Mouse (Mus musculus) right cerebral cortex, postnatal 36 days (tissue): ENCODE measurements around the gene Rhbdf2.
A peak's percentile ranks its signal among the peaks of the same experiment; 100 is the strongest.
"Not testable (repeated sequence)": the region's sequence is repeated elsewhere in the genome, so short reads cannot be mapped to it uniquely, and the experiment has no call there.

ENCODE experiments used
- DNase-seq, 2 experiments: peaks; one replicate each; pipeline ENCODE4 v3.0.0; 2022; ENCODE audit warnings: low spot score in 2 of 2, mixed read lengths in 1 of 2

Rhbdf2 gene

DNA sequence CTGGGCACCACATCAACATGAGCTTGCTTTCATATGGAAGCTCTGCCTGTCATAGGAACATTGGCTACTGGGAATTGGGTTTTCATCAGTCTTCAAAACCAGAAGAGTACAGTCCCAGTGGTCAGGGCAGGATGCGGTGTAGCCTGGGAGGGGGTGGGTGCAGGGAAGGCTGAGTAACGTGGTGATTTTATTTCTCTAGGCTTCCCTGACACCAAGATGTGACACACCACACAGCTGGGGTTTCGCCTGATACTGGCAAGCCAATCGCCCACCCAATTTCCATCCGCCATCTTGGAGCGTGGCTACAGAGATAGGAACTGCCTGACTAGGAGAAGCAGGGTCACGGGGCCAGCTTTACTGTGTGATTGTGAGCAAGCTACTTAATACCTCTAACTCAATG is 8.2 kb downstream of the Rhbdf2 start:
- no peak for DNase-seq

DNA sequence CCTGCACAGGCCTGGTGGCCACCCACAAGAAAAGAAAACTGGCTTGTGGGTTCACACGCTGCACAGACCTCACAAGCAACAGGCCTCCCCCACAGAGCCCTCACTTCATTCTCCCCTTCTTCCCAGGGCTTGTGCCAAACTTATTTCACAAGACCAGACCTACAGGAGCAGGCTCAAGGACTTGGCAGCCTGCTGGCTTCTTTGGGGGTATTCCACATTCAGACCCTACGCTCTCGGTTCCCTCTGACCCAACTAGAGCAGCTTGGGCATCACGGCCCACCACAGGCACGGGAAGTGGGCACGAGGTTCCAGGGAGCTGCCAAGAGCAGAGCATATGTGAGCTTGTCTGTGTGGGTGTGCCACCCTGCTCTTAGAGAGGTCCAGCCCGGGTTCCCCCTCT is 9.2 kb downstream of the Rhbdf2 start:
- DNase-seq = no peak

DNA sequence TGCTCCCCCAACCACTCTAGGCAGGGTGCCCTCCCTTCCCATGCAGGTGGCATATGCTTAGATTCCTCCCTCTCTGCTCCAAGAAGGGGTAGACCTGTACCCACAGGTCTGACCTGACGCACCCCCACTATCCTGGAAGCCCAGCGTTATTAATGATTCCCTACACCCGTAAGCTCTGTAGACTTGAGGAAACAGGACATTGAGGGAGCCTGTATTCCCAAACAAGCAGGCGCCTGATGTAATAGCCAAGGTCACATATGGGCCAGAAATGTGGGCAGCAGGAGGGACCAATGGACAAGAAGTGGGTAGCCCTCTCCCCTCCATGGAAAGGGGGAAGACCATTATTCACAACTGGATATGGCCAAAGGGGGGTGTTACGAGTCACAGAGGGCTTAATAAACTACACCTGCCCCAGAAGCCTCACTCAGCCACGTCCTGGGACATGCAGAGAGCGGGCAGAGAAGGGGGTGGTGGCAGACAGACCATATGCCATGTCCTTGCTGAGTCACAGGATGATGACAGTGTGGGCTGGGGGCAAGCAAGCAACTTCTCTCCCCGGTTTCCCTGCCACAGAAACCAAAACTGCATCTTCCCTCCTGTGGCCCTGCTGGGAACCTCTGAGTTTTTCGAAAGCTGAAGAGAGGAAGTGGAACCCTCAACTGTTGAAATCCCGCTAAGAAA is 10.2 kb downstream of the Rhbdf2 start:
- no peak for DNase-seq

DNA sequence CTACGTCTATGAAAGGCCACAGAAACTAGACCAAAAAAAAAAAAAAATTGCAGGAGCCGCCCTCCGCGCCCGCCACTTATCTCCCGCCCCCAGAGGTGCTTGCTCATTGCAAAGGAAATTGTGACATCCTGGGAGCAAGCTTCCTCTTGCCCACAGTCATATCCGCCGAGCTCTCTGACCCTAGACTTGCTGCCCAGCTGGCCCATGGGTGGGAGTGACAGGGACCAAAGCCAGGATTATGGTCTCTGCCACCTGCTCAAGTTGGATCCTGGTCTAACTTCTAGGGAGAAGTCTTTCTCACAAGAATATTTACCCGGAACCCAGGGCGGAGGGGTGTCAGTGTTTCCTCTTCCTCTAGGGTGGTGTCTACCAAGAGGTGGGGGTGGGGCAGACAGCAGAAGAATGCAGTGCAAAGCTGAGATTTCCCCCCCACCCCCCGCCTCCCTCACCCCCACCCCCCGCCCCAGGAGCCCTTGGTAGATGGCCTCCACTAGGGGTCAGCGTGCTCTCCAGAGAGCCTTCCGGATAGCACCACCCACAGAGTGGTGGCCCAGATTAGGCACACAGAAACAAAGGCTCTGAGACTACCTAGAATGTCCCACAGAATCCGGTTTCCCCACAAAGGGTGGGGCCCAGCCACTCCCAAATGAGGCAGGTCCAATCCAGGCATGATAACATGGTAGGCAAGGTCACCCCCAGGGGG is 10.9 kb downstream of the Rhbdf2 start:
- DNase-seq = no peak

DNA sequence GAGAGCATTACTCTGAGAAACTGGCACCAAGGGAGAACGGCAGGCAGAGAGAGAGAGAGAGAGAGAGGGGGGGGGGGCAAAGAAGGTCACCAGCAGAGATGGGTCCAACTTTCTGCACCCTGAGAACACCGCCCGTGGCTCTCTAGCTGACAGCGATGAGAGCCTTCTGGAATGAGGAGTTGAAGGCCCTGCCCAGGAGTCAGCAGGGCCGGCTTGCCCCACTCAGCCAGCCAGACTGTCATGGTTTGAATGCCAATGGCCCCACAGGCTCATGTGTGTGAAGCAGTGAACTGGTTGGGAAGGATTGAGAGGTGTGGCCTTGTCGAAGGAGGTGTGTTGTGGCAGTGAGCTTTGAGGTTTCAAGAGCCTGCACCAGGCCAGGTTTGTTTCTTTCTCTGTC is 13.6 kb downstream of the Rhbdf2 start:
- DNase-seq = no peak

DNA sequence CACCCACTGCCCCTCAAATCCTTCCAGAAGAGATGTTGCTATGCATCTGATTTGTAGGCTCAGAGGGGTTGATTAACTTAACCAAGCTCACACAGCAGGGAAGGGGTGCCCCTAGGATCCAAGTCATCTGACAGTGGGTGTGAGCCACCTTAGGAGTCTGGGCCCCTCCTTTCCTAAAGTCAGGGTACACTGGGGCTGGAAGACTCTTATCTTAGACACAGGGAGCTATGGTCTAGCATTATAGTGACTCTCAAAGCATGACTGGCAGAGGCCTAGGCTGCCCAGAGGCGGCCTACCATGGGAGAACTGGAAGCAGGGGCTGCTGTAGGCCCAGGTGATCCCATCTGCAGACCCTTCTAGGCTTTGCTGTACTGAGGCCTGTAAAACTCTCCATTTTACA is 14.3 kb downstream of the Rhbdf2 start:
- DNase-seq = no peak

DNA sequence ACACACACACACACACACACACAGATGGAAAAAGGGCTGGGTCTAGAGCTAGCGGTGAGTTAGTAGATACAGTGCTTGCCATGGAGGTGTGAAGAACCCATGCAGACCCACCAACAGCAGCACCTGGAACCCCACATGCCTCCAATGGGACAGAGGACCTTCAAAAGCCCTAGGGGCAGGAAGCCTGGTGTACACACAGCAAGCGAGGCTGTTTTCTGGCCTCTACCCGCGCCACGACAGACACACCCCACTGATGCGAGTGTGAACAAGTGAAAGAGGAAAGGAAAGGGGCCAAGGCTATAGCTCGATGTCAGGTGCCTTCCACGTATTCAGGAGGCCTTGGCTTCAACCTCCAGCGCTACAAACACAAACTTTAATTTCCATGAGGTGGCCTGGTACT is 14.9 kb downstream of the Rhbdf2 start:
- no peak for DNase-seq

DNA sequence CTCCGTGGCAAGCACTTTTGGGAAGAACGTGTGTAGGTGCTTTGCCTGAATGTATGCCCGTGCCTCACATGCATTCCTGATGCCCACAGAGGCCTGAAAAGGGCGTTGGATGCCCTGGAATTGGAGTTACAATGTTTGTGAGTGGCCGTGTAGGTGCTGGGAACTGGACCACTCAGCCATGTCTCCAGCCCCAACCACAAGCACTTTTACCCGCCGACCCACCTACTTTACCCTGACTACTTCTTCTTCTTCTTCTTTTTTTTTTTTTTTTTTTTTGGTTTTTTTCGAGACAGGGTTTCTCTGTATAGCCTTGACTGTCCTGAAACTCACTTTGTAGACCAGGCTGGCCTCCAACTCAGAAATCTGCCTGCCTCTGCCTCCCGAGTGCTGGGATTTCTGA is 15.7 kb downstream of the Rhbdf2 start:
- DNase-seq = not testable (repeated sequence)

DNA sequence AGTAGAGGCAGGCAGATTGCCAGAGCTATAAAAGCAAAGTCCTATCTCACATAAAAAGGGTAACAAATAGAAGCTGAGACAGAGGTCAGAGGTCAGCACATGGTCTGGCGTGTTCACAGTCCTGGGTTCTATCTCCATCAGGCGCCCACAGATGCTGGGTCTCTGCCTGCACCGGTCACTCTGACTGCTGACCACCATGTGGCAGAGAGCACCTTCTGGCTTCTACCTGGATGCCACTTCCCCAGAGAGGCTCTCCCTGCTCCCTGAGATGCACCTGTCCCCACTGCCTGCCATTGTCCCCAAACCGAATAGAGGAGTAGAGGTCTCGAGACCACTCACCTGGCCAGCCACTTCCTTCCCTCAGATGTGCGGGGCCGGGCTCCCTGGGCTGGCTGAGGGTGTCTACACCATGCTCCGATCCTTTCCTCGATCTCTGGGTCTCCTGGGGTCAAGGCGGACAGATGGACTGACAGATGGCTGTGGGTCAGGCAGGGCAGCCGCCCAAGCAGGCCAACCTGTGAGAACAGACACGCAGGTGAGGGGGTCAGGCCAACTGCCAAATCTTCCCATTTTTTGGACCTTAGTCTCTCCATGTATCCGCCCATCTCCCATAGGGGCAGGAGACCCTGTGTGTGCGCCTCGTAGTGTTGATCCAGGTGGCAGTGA is 16.7 kb downstream of the Rhbdf2 start:
- DNase-seq = no peak

DNA sequence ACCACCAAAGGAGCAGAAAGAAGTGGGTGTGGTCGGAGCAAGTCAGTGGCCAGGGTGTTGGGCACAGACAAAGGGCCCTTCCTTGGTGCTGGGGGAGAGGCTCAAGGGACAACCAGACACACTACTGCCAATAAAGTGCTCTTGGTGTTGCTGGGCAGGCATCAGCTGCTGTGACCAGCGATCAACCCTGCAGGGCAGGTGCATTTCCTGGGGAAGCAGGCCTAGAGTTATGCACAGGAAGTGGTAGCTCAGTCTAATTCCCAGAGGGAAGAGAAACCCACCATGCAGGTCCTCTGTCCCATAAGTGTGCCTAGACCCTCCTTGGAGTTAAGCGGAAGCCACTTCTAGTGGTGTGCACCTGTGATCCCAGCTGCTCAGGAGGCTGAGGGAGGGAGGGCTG is 19.1 kb downstream of the Rhbdf2 start:
- DNase-seq = no peak

DNA sequence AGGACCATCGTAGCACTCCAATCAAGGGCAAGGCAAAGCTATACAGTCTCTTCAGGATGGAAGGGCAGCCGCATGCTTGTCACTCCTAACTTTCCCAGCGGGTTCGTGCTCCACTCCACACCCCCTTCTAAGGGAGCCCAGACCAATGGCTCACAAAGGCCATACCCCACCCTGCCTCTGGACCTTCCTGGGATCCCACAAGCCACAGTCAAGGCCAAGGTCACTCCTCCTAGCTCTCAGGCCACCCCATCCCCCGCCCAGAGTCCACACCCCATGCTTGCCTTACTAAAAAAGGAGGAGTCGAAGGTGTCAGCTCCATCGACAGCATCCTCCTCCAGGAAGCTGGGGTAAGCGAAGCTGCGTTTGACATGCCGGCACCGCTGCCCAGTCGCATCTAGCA is 22.7 kb downstream of the Rhbdf2 start:
- DNase-seq = no peak

DNA sequence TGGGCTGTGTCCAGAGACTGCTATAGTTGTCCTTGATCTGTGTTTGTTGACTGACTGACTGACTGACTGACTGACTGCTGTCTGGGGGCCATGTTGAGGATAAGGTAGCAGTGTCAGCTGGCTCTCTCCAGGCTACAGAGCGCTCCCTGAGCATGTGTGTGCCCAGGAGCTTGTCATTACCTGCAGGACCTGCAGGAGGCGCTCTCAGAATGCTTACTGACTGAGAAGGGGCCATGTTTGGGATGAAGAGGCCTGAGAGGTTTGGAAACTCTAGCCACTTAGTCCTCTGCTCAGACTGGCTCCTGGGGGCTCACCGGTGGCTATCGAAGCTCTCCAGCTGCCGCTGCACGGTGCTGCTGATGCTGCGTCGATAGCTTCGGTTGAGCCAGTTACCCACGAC is 23.5 kb downstream of the Rhbdf2 start:
- no peak for DNase-seq

DNA sequence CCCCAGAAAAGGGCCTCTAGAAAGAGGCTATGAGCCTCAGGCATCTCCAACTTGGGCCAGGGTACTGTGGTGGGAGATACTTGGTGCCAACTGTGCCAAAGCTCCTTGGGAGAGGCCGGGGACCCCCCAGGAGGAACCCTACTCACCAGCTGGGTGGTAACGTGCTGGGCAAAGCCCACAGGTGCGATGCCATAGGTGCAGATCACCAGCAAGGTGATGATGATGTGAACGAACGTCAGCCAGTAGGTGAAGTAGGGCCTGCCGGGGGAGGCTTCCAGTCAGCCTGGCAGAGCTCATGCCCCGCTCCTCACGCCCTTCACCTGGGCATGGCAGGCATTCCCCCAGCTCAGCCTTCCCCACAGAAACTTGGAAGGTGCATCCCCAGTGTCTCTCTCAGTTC is 24.8 kb downstream of the Rhbdf2 start:
- no peak for DNase-seq

DNA sequence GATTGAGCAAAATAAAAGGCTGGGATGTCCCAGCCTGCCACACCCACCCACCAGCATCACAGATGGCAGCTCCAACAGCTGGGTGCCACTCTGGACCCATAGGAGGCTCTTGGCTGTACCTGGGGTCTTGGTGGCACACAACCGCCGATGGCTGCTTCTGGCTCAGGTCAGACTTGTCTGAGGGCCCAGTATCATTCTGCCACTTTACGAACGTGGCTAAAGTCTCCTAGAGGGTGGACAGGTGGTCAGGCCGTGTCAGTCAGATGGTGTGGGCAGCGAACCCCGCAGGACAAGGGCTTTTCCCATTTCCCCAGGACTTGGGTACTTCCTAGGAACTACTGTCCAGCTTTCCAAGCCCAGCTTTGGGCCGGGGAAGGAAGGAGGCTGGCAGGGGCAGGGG is 25.7 kb downstream of the Rhbdf2 start:
- no peak for DNase-seq

DNA sequence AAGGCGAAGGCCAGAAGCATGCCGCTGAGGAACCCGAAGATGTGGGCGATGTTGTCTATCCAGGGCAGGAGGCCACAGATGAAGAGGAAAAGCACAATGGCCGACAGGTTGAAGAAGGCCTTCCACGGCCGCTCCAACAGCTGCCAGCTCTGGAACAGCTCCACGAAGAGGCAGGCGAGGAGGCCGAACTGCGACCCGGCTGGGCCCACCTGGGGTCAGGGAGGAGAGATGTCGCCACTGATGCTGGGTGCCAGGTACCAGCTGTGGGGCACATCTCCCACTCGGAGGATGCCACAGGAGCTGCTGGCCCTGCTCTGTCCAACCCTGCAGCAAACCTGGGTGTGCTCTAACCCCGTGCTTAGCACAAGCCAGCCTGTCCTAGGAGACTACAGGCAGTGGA is 27.6 kb downstream of the Rhbdf2 start:
- no peak for DNase-seq

DNA sequence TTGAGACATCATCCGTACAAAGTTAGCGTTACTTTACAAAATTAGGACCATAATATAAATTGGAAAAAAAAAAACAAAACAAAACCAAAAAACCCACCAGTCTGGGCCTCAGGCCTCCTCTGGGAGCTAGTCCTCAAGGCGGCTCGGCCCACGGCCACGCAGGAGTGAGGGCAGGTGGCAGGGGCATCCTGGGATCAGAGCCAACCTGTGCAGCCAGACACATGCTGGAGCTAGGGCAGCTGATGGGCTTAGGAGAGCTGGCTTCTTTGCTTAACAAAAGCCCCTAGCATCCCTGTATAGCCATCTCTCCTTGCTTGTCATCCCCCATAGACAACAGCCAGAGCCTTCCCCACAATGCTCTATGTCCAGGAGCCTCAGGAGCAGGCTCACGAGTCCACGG is 28.6 kb downstream of the Rhbdf2 start:
- DNase-seq = no peak

DNA sequence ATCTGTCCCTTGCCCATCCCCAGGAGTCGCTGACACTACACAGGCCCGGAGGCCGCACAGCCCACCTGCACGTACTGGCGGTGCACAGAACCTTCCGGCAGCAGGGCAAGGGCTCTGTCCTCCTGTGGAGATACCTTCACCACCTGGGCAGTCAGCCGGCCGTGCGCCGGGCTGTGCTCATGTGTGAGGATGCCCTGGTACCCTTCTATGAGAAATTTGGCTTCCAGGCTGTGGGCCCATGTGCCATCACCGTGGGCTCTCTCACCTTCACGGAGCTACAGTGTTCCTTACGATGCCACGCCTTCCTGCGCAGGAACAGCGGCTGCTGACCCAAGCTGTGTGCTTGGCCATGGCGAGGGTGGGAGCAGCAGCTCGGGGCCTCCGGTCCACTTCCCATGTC is 30.1 kb downstream of the Rhbdf2 start:
- DNase-seq = no peak

DNA sequence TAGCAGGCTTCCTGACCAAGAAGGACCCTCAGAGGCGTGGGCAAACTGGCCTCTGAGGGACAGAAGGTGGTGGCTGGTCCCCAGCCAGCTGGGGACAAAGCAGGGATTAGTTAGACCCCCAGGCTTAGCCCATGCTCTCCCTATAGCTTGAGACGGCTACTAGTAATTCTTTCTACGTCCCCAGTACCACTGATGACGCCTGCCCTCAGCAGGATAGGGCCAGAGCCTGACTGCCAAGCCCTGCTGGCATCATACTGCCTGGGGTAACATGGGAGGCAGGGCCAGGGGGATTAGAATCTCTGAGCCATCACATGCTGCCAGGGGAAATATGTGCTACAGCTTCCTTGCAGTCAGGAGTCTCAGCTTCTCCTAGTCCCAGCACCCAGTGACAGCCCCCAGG is 33.5 kb downstream of the Rhbdf2 start:
- no peak for DNase-seq

DNA sequence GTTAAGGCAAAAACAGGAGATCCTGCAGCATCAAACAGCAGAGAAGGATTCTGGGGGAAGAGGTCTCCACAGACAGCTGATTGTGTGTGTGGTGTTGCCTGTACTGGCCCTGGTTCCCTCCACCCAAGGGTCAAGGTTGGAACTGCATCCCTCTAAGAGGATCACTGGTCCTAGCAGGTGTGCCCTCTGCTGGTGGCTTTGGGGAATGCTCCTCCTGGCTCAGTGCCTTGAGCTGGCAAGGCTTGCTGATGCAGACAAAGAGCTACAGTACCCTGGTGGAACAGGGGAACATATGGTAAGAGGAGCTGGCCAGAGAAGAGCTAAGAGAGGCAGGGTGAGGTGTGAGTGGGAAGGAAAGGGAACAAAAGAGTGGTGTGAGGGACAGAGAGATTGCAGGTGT is 34.4 kb downstream of the Rhbdf2 start:
- DNase-seq = peak; percentile 85 to 88

DNA sequence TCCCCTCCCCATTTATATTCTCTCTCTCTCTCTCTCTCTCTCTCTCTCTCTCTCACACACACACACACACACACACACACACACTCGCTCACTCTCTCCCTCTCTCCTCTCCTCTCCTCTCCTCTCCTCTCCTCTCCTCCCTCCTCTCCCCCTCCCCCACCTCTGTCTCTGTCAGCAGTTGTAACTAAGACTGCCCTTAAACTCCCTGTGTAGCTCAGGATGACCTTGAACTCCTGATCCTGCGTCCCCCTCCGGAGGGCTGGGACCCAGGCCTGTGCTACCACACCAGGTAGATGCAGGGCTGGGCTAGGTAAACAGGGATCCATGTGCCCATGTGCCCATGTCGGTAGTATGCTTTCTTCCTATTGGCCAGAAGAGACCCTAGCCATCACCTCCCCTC is 35.2 kb downstream of the Rhbdf2 start:
- DNase-seq = no peak

DNA sequence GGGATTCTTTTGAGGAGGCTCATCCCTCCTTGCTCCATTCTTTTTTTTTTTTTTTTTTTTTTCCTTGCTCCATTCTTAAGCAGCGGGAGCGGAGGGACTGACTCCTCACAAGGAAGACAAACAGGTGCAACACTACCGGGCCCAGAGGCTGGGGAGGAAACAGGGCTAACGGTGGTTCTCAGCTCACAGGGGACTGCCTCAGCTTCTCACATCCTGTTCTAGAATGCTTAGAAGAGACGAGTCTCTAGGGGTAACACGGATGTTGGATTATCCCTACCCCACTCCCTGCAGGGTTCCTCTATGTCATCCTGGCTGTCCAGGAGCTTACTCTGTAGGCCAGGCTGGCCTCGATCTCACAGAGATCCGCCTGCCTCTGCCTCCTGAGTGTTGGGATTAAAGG is 37.2 kb downstream of the Rhbdf2 start:
- DNase-seq = no peak

DNA sequence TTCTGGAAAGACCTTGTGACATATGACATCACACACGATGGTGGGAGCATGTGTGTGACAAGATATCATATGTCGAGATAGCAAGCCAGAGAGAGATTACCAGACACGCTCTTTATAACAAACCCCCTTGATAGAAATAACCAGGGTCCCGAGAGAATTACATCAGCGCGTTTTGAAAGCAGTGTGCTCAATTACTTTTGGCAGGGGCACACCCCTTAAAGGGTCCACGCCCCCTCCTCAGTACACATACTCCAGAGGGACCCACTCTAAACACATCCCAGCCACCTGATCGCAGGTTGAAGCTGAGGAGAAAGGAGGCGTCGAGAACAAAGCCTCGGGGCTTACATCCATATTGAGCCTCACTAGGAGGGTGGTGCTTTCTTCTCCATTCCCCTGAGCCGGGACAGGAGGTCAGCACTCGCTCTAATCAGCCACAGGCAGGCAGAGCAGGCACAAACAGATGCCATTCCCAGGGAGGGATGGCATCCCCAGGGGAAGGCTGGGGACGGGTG is 37.7 kb downstream of the Rhbdf2 start:
- no peak for DNase-seq
